Mouse (Mus musculus) CD8-positive naive resting alpha-beta T cell, adult 2 months (primary cell): ENCODE measurements around the gene Lipm.

ENCODE experiments used
- DNase-seq, 2 experiments: peaks; one replicate each; pipeline ENCODE4 v3.0.0; 2022; ENCODE audit warnings: low read depth in 2 of 2, low spot score in 2 of 2

Gene Lipm

GRCm38 (mm10) chr19:34100633-34101032 is at the start of gene Lipm:
TSS of gene Lipm (plus strand) at chr19:34100933.
- DNase-seq: no peak

DNA sequence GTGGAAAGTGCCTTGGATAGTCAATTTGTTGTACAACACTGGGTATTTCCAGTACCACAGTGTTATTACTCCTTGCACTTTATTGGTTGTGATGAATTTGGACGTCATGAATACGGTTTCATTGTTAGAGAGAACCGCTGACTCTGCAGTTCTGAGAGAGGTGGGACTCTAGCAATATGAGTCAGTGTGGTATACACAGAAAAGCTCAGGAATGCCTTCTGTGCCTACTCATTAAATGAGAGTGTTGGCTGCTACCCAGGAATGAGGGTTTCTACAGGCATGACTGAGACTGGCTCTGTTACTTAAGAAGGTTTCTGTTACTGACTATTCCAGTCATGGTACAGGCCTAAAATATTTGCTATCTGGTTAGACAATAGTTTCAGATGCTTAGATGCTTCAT is 49.2 kb upstream of the Lipm start:
- no peak for DNase-seq

- DNase-seq: no peak
Observed at GRCm38 (mm10) chr19:34063547-34063946, 37.2 kb upstream of the Lipm start.

DNA sequence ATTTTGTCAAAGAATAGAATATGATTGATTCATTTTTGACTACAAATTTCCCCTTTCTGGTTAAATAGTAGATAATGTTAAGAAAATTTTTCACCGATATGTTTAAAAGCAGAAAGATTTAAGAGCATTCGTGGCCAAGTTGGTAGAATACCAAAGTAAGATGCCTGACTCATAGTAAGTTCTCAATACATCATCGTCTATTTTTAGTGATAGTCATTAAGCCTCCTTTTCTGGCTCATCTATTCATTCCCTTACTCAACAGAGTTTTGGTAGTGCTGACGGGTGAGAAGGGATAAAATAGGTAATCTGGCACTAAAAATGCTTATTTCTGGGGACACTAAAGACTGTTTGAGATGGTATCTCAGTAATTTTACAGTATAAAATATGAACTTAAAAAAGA is 36.7 kb upstream of the Lipm start:
- DNase-seq: no peak

DNA sequence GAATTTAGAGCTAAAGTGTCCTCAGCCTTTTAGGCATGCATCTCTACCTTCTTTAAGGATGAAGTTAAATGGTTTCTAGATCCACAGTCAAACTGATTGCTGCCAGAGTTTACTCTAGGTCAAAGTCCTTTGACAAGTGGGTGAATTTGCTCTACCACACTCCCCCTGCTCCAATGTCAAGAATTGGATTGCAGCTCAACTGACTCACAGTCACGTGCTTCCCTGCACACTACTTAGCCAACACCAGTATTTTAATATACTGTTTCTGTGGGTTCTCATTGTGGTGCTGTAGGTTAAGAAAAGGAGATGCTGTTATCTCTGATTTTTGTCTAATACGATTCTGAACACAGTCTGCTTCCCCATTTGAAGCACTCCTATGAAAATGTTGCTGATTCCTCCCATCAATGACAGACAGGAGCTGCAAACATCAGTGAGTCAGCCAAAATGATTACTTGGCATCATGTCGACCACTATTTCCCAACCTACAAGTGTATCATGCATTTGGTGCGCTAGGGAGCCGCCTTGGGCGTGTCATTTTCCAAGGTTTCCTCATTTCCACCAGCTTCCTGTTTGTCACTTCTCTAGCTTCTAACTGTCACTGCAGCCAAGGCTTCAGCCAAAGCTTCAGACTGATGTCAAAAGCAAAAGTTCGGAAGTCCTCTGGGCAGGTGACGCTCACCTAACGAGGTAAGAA is 33.8 kb upstream of the Lipm start, which contains the start of gene Lipn:
Gene Lipn (plus strand): TSS at position 580 of the 694 bp plus-strand sequence.
- DNase-seq: no peak

DNA sequence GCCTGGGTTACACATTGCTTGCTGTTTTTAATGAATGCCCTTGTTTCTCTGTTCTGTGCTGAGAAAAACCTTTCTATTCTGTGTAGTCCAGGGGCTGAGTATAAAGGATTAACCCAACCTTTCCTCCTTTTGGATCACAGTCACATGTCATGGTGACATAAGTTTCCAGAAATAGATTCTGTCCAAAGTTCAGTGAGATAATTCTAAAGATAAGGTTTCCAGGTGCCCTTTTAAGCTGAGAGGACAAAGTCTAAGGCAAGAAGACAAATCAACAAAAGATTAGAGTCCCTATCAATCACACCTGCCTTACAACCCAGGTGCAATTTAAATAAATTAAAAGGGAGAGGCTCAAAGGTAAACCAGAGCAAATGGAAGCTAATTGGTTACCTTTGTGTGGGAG is 26.5 kb upstream of the Lipm start:
- no peak for DNase-seq

DNA sequence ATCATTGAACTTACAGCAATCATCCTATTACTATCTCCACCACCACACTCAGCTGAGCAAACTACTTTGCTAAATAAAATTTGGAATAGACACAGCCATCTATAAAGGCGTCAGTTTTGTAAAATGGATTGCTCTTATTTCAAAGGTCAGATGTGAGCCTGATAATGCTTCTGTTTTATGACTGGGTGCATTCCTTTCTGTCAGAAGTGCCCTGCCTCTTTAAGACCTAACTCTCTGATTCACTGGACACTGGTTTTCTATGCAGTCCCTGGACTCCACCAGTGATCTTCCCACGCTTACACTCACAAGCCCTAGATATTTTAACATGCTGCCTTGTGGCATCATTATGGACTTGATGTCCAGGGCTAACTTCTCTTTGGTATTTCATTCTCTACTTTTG is 22.6 kb upstream of the Lipm start:
- DNase-seq: no peak

GRCm38 (mm10) chr19:34089011-34089680 is 11.6 kb upstream of the Lipm start:
- no peak for DNase-seq

- no peak for DNase-seq
Observed at GRCm38 (mm10) chr19:34095381-34095780, 5.4 kb upstream of the Lipm start.

- no peak for DNase-seq
Observed at GRCm38 (mm10) chr19:34096228-34096627, 4.5 kb upstream of the Lipm start.

GRCm38 (mm10) chr19:34101888-34102287 is 1.2 kb downstream of the Lipm start:
- no peak for DNase-seq

DNA sequence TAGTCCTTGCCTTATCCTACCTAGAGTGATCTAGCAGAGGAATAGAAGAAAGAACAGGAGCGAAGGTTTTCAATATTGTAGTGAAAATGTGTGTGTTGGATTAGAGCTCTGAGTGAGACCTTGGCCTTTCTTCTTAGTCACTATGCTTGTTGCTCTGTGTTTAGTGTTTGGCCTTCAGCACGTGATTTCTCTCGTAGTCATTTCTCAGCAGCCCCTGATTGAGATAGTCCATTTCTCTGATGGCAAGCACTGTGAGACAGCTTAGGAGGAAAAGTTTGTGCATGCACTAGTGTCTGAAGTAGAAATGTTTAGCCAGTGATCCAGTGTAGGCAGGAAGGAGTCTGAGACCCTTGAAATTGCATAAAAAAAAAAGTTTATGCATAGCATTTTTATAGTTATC is 4.1 kb downstream of the Lipm start:
- no peak for DNase-seq

- DNase-seq: no peak
Observed at GRCm38 (mm10) chr19:34119102-34119501, 18.4 kb downstream of the Lipm start.

- DNase-seq: no peak
Observed at GRCm38 (mm10) chr19:34119653-34120052, 18.9 kb downstream of the Lipm start.

- DNase-seq: no peak
Observed at GRCm38 (mm10) chr19:34120107-34120731, 19.5 kb downstream of the Lipm start.

DNA sequence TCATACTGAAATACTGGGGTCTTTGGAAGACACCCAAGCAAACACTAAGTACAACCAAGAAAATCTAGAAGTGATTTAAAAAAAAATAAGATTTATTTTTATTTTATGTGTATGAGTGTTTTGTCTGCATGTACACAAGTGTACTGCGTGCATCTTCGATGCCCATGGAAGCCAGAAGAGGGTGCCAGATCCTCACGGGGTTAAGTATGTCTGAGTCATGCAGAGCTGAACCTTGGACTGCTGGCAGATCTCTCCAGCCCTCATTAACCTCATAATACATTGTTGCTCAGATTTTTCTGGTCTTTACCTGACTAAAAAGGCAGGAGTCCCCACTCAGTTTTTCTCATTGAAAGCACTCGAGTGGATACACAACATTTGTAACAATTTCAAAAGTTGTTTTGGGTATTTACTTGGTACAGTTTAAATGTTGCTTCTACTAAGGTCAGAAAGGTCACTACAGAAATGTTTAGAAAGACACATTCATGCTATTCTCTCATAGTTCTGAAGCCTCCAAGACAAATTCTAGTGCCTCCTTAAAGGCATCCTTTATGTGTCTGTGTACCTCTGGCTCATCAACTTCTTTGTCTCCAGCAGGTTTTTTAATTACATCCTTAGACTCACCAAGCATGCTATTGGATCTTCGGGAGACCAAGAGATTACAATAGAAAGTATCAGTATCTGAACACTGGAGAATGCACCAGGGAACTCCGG is 38.1 kb downstream of the Lipm start:
- no peak for DNase-seq

DNA sequence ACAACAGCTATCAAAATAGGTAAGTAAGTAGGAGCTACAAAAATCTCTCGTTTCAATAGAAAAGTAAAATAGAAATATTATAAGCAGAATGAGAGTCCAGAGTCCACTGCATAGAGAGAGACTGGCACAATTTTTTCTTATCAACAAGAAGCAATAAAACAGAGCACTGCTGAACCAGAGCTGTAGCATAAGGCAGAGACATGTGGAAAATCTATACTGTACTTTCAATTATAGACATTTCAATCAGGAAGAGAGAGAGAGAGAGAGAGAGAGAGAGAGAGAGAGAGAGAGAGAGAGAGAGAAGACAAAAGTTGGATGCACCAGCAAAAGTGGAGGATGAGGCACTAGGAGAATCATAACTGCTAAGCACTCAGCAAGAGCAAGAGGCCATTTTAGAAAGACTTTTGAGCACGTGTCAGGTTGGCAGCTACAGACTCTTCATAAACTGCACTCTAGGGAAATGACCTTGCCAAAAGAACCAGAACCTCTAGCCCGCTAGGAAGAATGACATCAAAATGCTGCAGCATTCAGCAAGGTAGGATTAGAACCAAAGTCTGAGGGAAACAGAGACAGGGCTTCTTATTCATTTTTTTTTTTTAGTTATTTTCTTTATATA is 38.8 kb downstream of the Lipm start:
- no peak for DNase-seq

DNA sequence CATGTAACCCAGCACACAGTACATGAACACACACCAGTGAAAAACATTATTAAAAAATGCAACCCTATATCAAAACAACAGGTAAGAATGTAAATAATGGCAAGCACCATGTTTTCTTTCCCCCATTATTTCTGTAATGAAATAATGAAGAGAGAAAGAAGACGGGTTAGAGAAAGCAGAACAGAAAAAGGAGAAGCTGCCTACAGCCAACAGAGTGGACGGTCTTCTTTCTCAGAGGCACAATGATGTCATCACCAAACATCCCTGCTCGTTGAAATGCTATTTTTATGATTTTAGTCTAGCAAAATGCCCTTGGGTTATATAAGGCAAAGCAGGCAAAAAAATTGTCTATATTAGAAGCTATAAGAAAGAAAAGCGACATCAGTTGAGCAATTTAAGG is 47.7 kb downstream of the Lipm start:
- DNase-seq: no peak

DNA sequence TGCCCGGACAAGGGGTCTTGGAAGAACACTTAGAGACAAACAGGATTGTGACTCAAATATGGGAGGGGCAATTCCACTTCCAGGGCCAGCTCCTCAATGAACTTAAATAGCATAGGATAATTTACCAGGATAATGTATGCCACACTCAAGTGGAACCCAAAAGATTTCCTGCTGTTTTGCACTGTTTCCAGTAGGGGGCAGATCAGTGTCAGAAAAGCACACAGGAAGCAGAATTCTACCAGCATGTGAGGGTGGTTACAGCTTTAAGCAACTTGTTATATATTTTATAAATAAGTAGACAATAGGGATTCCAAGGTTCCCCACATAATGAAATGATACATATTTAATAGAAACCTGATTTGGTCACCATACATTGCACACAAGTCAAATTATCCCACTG is 51.2 kb downstream of the Lipm start:
- DNase-seq: peak; percentile 36 to 48

DNA sequence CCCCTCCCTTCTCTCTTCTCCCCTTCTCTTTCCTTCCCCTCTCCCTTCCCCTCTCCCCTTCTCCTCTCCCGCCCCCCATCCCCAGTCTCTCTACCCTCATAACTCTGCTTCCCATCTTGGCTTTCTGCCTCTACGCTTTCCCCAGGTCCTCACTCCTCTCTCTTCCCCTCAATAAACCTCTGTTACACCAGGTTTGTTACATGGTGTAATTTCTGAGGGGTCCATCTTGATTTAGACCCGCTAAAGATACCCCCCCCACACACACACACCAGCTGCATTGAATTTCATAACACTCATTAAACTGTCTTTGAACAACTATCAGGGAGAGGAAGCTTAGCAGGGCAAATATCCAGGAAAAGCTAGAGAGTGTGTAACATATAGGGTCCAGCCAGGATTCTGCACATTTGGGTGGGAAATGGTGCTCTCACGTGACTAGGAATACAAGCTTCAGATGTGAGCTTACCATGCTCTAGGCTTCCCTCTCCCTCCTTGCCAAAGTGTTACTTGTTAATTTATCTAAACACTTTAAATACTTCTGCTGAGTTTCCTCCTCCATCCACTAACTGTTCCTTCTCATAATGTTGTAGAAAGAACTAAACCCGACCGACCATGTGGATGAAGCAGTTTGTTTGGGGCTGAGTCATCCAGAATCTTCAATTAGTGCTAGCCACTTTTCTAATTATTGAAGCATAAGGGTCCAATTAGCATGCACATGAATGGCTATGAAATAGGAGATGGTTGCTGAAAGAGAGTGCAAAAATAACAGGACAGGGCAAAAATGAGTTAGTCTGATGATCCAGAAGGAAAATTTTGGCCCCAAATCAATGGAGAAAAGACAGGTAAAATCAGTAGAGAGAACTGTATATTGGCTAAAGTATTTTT is 52.8 kb downstream of the Lipm start:
- DNase-seq: no peak
